Mouse (Mus musculus) midbrain, embryonic 13.5 days (tissue): Measurements from ENCODE around the gene Gm45062. TPM values are rescaled to one million over a fixed set of nuclear protein-coding genes. Genes with fewer than 3 reads are reported as not detected.

ENCODE experiments used
- ATAC-seq: fragments of 200-750 bp; cut with Nextera tagmentation; 2 replicates; pipeline ENCODE4 v1.8.0; 2017; ENCODE audit warnings: mild to moderate bottlenecking, moderate TSS enrichment, moderate library complexity
- H3K27ac ChIP-seq: fragments of 300-500 bp; sonication (generic); 2 replicates; pipeline ENCODE4 v1.5.1; 2015; ENCODE audit warnings: inconsistent platforms, mild to moderate bottlenecking, moderate library complexity
- H3K27me3 ChIP-seq: fragments of 300-500 bp; sonication (generic); 2 replicates; pipeline ENCODE4 v1.6.1; 2015; ENCODE audit warnings: mild to moderate bottlenecking, inconsistent platforms
- H3K36me3 ChIP-seq: fragments of 300-500 bp; sonication (generic); 2 replicates; pipeline ENCODE4 v1.6.1; 2015; ENCODE audit warnings: mild to moderate bottlenecking, inconsistent platforms
- H3K4me1 ChIP-seq: fragments of 300-500 bp; sonication (generic); replicated peaks from 2 replicates; pipeline ENCODE4 v1.6.1; 2015; ENCODE audit warnings: inconsistent platforms
- H3K4me2 ChIP-seq: fragments of 300-500 bp; sonication (generic); replicated peaks from 2 replicates; pipeline ENCODE4 v1.6.1; 2015; ENCODE audit warnings: moderate library complexity, mild to moderate bottlenecking, inconsistent platforms
- H3K4me3 ChIP-seq: fragments of 300-500 bp; sonication (generic); replicated peaks from 2 replicates; pipeline ENCODE4 v1.5.1; 2015; ENCODE audit warnings: mild to moderate bottlenecking, inconsistent platforms
- H3K9ac ChIP-seq: fragments of 300-500 bp; sonication (generic); replicated peaks from 2 replicates; pipeline ENCODE4 v1.6.1; 2015; ENCODE audit warnings: mild to moderate bottlenecking, inconsistent platforms
- H3K9me3 ChIP-seq: fragments of 300-500 bp; sonication (generic); 2 replicates; pipeline ENCODE4 v1.6.1; 2016; ENCODE audit warnings: mild to moderate bottlenecking, inconsistent platforms
- WGBS: fragments of 180-500 bp; shearing (Covaris S2); methylation state at CpG from one replicate; pipeline ENCODE4 v1.1.7; 2015; 5-methylcytosine and 5-hydroxymethylcytosine counted together
- polyA plus RNA-seq: library from polyadenylated mRNA; unstranded; fragments of >200 nt; fragmentation: Nextera tagmentation; extraction: Ambion mirVana; gene quantifications from 2 replicates; pipeline ENCODE4 v1.2.1, GENCODE M21; 2015

The Gm45062 gene
- polyA plus RNA-seq, 1 experiment from 2014 or later = 18.8 TPM

GRCm38 (mm10) chr6:8376351-8376750 lies 117.1 kb downstream of the Gm45062 start:
- Histone ChIP-seq H3K4me1 (0 out of 2 replicates have a peak, but pooled peaks cover 4% of the 10 kb centered on the region), H3K4me2 (no peak overlapping the region), H3K27me3 (no peaks in the 10 kb centered on the region), H3K27ac (no peak overlapping the region), H3K4me3 (no peak overlapping the region), H3K9ac (no peak overlapping the region), H3K9me3 (no peaks in the 10 kb centered on the region), H3K36me3 (peaks cover 8% of the 10 kb centered on the region)
- 92% methylated on average over 5 of the region's 5 CpGs for WGBS
- no peak for ATAC-seq

GRCm38 (mm10) chr6:8377667-8378066 lies 118.4 kb downstream of the Gm45062 start:
- WGBS = 93% methylated on average over 8 of the region's 8 CpGs
- Histone ChIP-seq H3K4me2 (no peak overlapping the region), H3K27ac (no peak overlapping the region), H3K36me3 (peaks cover 8% of the 10 kb centered on the region), H3K9ac (no peak overlapping the region), H3K4me1 (0 out of 2 replicates have a peak, but pooled peaks cover 4% of the 10 kb centered on the region), H3K4me3 (no peak overlapping the region), H3K9me3 (no peaks in the 10 kb centered on the region), H3K27me3 (no peaks in the 10 kb centered on the region)
- 0 out of 2 replicates have a peak, but pooled peaks have one; percentile 9 for ATAC-seq

GRCm38 (mm10) chr6:8389307-8389706 lies 130.1 kb downstream of the Gm45062 start:
- Histone ChIP-seq H3K4me2 (no peak overlapping the region), H3K36me3 (no peaks in the 10 kb centered on the region), H3K9ac (no peak overlapping the region), H3K27me3 (no peaks in the 10 kb centered on the region), H3K27ac (no peak overlapping the region), H3K4me1 (no peaks in the 10 kb centered on the region), H3K4me3 (no peak overlapping the region), H3K9me3 (no peaks in the 10 kb centered on the region)
- WGBS = 97% methylated on average over 2 of the region's 2 CpGs
- no peak for ATAC-seq

- WGBS = 94% methylated on average over 6 of the region's 6 CpGs
- no peaks in the 10 kb centered on the region for H3K27me3 ChIP-seq
- no peak overlapping the region for H3K4me2 ChIP-seq
- H3K4me1 ChIP-seq = peaks cover 7% of the 10 kb centered on the region
- no peaks in the 10 kb centered on the region for H3K36me3 ChIP-seq
- no peak for ATAC-seq
- no peak overlapping the region for H3K27ac ChIP-seq
- no peak overlapping the region for H3K4me3 ChIP-seq
- H3K9ac ChIP-seq = no peak overlapping the region
- H3K9me3 ChIP-seq = no peaks in the 10 kb centered on the region
Observed at GRCm38 (mm10) chr6:8390296-8390695, 131.0 kb downstream of the Gm45062 start.

GRCm38 (mm10) chr6:8390935-8391334 lies 131.7 kb downstream of the Gm45062 start:
- Histone ChIP-seq H3K4me1 (peaks cover 7% of the 10 kb centered on the region), H3K27ac (no peak overlapping the region), H3K9ac (no peak overlapping the region), H3K27me3 (no peaks in the 10 kb centered on the region), H3K4me2 (no peak overlapping the region), H3K36me3 (no peaks in the 10 kb centered on the region), H3K9me3 (no peaks in the 10 kb centered on the region), H3K4me3 (no peak overlapping the region)
- ATAC-seq = no peak
- WGBS = 84% methylated on average over 2 of the region's 2 CpGs

- H3K4me1 ChIP-seq = peaks cover 7% of the 10 kb centered on the region
- H3K4me2 ChIP-seq = no peak overlapping the region
- no peak overlapping the region for H3K4me3 ChIP-seq
- H3K27ac ChIP-seq = no peak overlapping the region
- no peaks in the 10 kb centered on the region for H3K27me3 ChIP-seq
- H3K9me3 ChIP-seq = no peaks in the 10 kb centered on the region
- H3K36me3 ChIP-seq = no peaks in the 10 kb centered on the region
- ATAC-seq = no peak
- no peak overlapping the region for H3K9ac ChIP-seq
- 91% methylated on average over 4 of the region's 4 CpGs for WGBS
Observed at GRCm38 (mm10) chr6:8393029-8393428, 133.8 kb downstream of the Gm45062 start.

GRCm38 (mm10) chr6:8394044-8394443 lies 134.8 kb downstream of the Gm45062 start:
- H3K4me2 ChIP-seq = no peak overlapping the region
- ATAC-seq = no peak
- no peaks in the 10 kb centered on the region for H3K36me3 ChIP-seq
- no peaks in the 10 kb centered on the region for H3K27me3 ChIP-seq
- H3K9me3 ChIP-seq = no peaks in the 10 kb centered on the region
- no peak overlapping the region for H3K9ac ChIP-seq
- no peak overlapping the region for H3K4me3 ChIP-seq
- H3K27ac ChIP-seq = no peak overlapping the region
- peaks cover 7% of the 10 kb centered on the region for H3K4me1 ChIP-seq

- H3K4me3 ChIP-seq = no peak overlapping the region
- no peak overlapping the region for H3K27ac ChIP-seq
- ATAC-seq = peak; percentile 56; the same call in 1 of the 2 replicates
- no peak overlapping the region for H3K4me2 ChIP-seq
- 28% methylated on average over 4 of the region's 4 CpGs for WGBS
- H3K9me3 ChIP-seq = no peaks in the 10 kb centered on the region
- peaks cover 7% of the 10 kb centered on the region for H3K4me1 ChIP-seq
- no peak overlapping the region for H3K9ac ChIP-seq
- H3K36me3 ChIP-seq = no peaks in the 10 kb centered on the region
- no peaks in the 10 kb centered on the region for H3K27me3 ChIP-seq
Observed at GRCm38 (mm10) chr6:8395061-8395460, 135.8 kb downstream of the Gm45062 start.

- peak; percentile 55; the same call in 1 of the 2 replicates for ATAC-seq
- Histone ChIP-seq H3K9me3 (no peaks in the 10 kb centered on the region), H3K9ac (no peak overlapping the region), H3K36me3 (no peaks in the 10 kb centered on the region), H3K4me2 (no peak overlapping the region), H3K4me3 (no peak overlapping the region), H3K27ac (no peak overlapping the region), H3K4me1 (peaks cover 12% of the 10 kb centered on the region), H3K27me3 (no peaks in the 10 kb centered on the region)
- WGBS = 82% methylated on average over 7 of the region's 7 CpGs
Observed at GRCm38 (mm10) chr6:8397252-8397651, 138.0 kb downstream of the Gm45062 start.

GRCm38 (mm10) chr6:8399710-8400109 lies 140.5 kb downstream of the Gm45062 start:
- ATAC-seq = no peak
- peaks cover 9% of the 10 kb centered on the region for H3K4me1 ChIP-seq
- no peak overlapping the region for H3K4me2 ChIP-seq

GRCm38 (mm10) chr6:8403127-8403526 lies 143.9 kb downstream of the Gm45062 start:
- no peak overlapping the region for H3K27ac ChIP-seq
- no peak overlapping the region for H3K4me3 ChIP-seq
- H3K36me3 ChIP-seq = peaks cover 5% of the 10 kb centered on the region; the same call in 1 of the 2 replicates
- ATAC-seq = no peak
- no peaks in the 10 kb centered on the region for H3K9me3 ChIP-seq
- H3K27me3 ChIP-seq = no peaks in the 10 kb centered on the region
- WGBS = 92% methylated on average over 5 of the region's 5 CpGs
- 0 out of 2 replicates have a peak, but pooled peaks cover 5% of the 10 kb centered on the region for H3K4me1 ChIP-seq
- H3K9ac ChIP-seq = no peak overlapping the region
- no peak overlapping the region for H3K4me2 ChIP-seq

More at GRCm38 (mm10) chr6:8399710-8400109, 140.5 kb downstream of the Gm45062 start:
- no peaks in the 10 kb centered on the region for H3K9me3 ChIP-seq
- WGBS = 59% methylated on average over 1 of the region's 1 CpGs
- no peak overlapping the region for H3K4me3 ChIP-seq
- H3K36me3 ChIP-seq = peaks cover 5% of the 10 kb centered on the region; the same call in 1 of the 2 replicates
- H3K9ac ChIP-seq = no peak overlapping the region
- no peak overlapping the region for H3K27ac ChIP-seq
- no peaks in the 10 kb centered on the region for H3K27me3 ChIP-seq

GRCm38 (mm10) chr6:8405844-8406243 lies 146.6 kb downstream of the Gm45062 start:
- WGBS = 92% methylated on average over 5 of the region's 5 CpGs
- ATAC-seq = no peak
- no peaks in the 10 kb centered on the region for H3K9me3 ChIP-seq

GRCm38 (mm10) chr6:8408332-8408731 lies 149.1 kb downstream of the Gm45062 start:
- 96% methylated on average over 2 of the region's 2 CpGs for WGBS

More at GRCm38 (mm10) chr6:8405844-8406243, 146.6 kb downstream of the Gm45062 start:
- no peak overlapping the region for H3K27ac ChIP-seq
- H3K4me3 ChIP-seq = no peak overlapping the region
- peaks cover 5% of the 10 kb centered on the region; the same call in 1 of the 2 replicates for H3K36me3 ChIP-seq
- no peak overlapping the region for H3K9ac ChIP-seq
- no peak overlapping the region for H3K4me2 ChIP-seq
- H3K27me3 ChIP-seq = no peaks in the 10 kb centered on the region
- H3K4me1 ChIP-seq = no peaks in the 10 kb centered on the region

More at GRCm38 (mm10) chr6:8408332-8408731, 149.1 kb downstream of the Gm45062 start:
- no peak overlapping the region for H3K9ac ChIP-seq
- no peak for ATAC-seq
- H3K4me1 ChIP-seq = peaks cover 6% of the 10 kb centered on the region
- no peak overlapping the region for H3K4me2 ChIP-seq
- no peaks in the 10 kb centered on the region for H3K9me3 ChIP-seq
- no peak overlapping the region for H3K4me3 ChIP-seq
- no peaks in the 10 kb centered on the region for H3K36me3 ChIP-seq
- no peaks in the 10 kb centered on the region for H3K27me3 ChIP-seq
- H3K27ac ChIP-seq = no peak overlapping the region
